Mouse (Mus musculus): ENCODE results near the gene Vmn2r36. TPM values are rescaled to one million over a fixed set of nuclear protein-coding genes. Genes with fewer than 3 reads are reported as not detected.

Vmn2r36 gene
- polyA plus RNA-seq (2015; fragmentation: Nextera tagmentation; extraction: Ambion mirVana) = not detected in 2 replicates

DNA sequence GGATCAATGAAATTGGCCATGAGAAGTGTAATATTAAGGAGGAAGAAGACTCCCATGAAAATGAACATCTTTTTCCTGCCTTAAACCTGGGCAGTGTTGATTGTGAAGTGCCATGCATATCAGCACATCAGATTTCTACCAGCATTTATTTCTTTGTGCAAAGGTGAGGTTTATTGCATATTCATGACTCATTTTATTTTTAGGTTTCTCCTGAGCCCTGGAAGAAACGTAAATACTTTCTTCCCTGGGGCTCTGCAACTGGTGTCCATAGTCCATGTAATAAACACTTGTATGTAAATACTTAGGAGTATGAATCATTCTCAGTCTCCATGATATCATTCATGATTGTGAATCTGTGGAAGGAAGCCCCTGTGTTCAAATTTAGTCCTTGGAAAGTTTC is at the start of gene Vmn2r36:
Gene Vmn2r36 (minus strand): TSS at position 101 of the 400 bp plus-strand sequence.

Other genes with a start within 250 kb of the Vmn2r36 start
- gene Vmn2r34, start 213.0 kb downstream of the Vmn2r36 start, polyA plus RNA-seq (2015; fragmentation: Nextera tagmentation; extraction: Ambion mirVana) = not detected in 2 replicates
- not detected in 2 replicates for gene Vmn2r35, start 82.6 kb downstream of the Vmn2r36 start, polyA plus RNA-seq (2015; fragmentation: Nextera tagmentation; extraction: Ambion mirVana)

Measured in urinary bladder, postnatal 0 days (tissue).